Mouse (Mus musculus) lung, postnatal 0 days (tissue): Measurements from ENCODE around the gene Ifit2. TPM values are rescaled to one million over a fixed set of nuclear protein-coding genes. Genes with fewer than 3 reads are reported as not detected.

Experiments
- ATAC-seq: fragments of 200-750 bp; cut with Nextera tagmentation; 2 replicates; pipeline ENCODE4 v1.8.0; 2017; ENCODE audit warnings: moderate library complexity
- DNase-seq: peaks from one replicate; pipeline ENCODE4 v3.0.0-alpha.2; 2016; ENCODE audit warnings: low spot score
- H3K27ac ChIP-seq: fragments of 300-500 bp; sonication (generic); 2 replicates; pipeline ENCODE4 v1.5.1; 2014; ENCODE audit warnings: antibody characterized with exemption, mild to moderate bottlenecking, low read length, mixed read lengths
- H3K27me3 ChIP-seq: fragments of 300-500 bp; sonication (generic); replicated peaks from 2 replicates; pipeline ENCODE4 v1.6.1; 2014; ENCODE audit warnings: low read length, mixed read lengths; ENCODE audit not compliant: insufficient read depth
- H3K36me3 ChIP-seq: fragments of 300-500 bp; sonication (generic); 2 replicates; pipeline ENCODE4 v1.6.1; 2014; ENCODE audit warnings: low read length, mixed read lengths; ENCODE audit not compliant: insufficient read depth
- H3K4me1 ChIP-seq: fragments of 300-500 bp; sonication (generic); 2 replicates; pipeline ENCODE4 v1.6.1; 2014; ENCODE audit warnings: antibody characterized with exemption, low read depth, low read length, mixed read lengths; ENCODE audit not compliant: insufficient read depth
- H3K4me2 ChIP-seq: fragments of 300-500 bp; sonication (generic); replicated peaks from 2 replicates; pipeline ENCODE4 v1.6.1; 2014; ENCODE audit warnings: low read depth, mild to moderate bottlenecking, low read length, moderate library complexity, mixed read lengths
- H3K4me3 ChIP-seq: fragments of 300-500 bp; sonication (generic); 2 replicates; pipeline ENCODE4 v1.5.1; 2014; ENCODE audit warnings: low read depth, low read length
- H3K9ac ChIP-seq: fragments of 300-500 bp; sonication (generic); replicated peaks from 2 replicates; pipeline ENCODE4 v1.6.1; 2014; ENCODE audit warnings: low read depth, mild to moderate bottlenecking
- H3K9me3 ChIP-seq: fragments of 300-500 bp; sonication (generic); 2 replicates; pipeline ENCODE4 v1.6.1; 2016; ENCODE audit warnings: low read length, mixed read lengths
- CTCF ChIP-seq: IDR thresholded peaks from 2 replicates; pipeline ENCODE4 v1.5.1; 2016; ENCODE audit warnings: antibody characterized with exemption, mild to moderate bottlenecking
- EP300 ChIP-seq: IDR thresholded peaks from 2 replicates; pipeline ENCODE4 v1.6.1; 2016; ENCODE audit warnings: antibody characterized with exemption, mild to moderate bottlenecking, control low read depth
- WGBS: fragments of 180-500 bp; shearing (Covaris S2); extraction: QIAGEN DNeasy Blood & Tissue Kit; methylation state at CpG from one replicate; pipeline ENCODE4 v1.1.7; 2014; 5-methylcytosine and 5-hydroxymethylcytosine counted together
- polyA plus RNA-seq: library from polyadenylated mRNA; unstranded; fragments of >200 nt; fragmentation: Nextera tagmentation; extraction: Ambion mirVana; gene quantifications from 2 replicates; pipeline ENCODE4 v1.2.1, GENCODE M21; 2015

Ifit2 gene
- polyA plus RNA-seq, 1 experiment from 2014 or later = 9.1 TPM

DNA sequence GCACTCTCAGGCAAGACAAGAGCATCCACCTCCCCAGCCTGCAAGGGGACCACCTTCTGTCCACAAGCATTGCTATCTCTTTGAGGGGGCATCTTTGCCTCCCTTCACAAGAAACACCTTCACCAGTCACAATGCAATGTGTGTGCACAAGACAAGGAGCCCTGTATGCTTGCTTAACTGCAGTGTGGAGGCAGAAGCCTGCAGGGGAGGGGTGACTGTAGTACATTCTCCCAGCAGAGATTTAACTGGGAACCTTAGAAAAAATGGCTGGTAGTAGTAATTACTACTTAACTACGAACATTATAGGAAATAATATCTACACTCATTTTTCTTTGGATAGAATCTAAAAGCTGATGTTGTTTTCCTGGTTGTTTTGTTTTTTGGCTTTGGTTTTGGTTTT is 28.5 kb upstream of the Ifit2 start:
- 80% methylated on average over 1 of the region's 1 CpGs for WGBS
- Histone ChIP-seq H3K27me3 (no peaks in the 10 kb centered on the region), H3K9ac (no peak overlapping the region), H3K4me2 (no peak overlapping the region), H3K4me1 (no peaks in the 10 kb centered on the region), H3K9me3 (no peaks in the 10 kb centered on the region), H3K27ac (no peak overlapping the region), H3K36me3 (no peaks in the 10 kb centered on the region), H3K4me3 (no peak overlapping the region)
- TF ChIP-seq CTCF (no peak), EP300 (no peak)
- no peak for DNase-seq
- ATAC-seq = no peak

DNA sequence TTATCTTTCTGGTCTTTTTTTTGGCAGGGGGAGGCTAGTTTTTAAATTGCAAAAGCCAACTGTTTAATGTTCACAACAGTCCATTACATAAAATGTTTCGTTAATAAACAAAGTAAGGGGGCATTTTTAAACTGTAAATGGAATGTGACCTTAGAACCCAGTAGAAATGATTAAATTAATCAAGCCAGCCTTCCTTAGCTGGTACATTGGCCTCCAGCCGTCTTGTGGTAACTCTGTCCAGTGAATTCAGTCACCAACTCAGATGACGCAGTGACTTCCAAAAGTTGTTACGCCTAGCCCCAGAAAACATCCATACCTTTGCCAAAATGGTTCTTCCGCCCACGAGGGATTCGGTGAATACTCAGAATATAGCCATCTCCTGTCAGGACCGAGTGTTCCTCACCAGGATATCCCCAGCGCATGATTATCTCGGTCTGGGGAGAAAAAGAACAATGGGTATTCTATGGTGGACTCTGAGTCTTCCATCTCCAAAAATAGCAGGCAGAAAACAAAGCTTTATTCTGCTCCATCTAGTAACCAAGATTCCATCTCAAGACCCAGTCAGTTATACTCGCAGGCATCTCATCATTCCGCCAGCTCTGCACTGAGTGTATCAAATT is 27.3 kb upstream of the Ifit2 start:
- Histone ChIP-seq H3K27me3 (no peaks in the 10 kb centered on the region), H3K9me3 (no peaks in the 10 kb centered on the region), H3K4me2 (no peak overlapping the region), H3K4me1 (no peaks in the 10 kb centered on the region), H3K36me3 (no peaks in the 10 kb centered on the region), H3K9ac (no peak overlapping the region), H3K4me3 (no peak overlapping the region), H3K27ac (no peak overlapping the region)
- ATAC-seq (no peak), DNase-seq (no peak)
- WGBS = 58% methylated on average over 12 of the region's 12 CpGs
- TF ChIP-seq CTCF = no peak
- 0 out of 2 replicates have a peak, but pooled peaks have one; percentile 8 for TF ChIP-seq EP300

DNA sequence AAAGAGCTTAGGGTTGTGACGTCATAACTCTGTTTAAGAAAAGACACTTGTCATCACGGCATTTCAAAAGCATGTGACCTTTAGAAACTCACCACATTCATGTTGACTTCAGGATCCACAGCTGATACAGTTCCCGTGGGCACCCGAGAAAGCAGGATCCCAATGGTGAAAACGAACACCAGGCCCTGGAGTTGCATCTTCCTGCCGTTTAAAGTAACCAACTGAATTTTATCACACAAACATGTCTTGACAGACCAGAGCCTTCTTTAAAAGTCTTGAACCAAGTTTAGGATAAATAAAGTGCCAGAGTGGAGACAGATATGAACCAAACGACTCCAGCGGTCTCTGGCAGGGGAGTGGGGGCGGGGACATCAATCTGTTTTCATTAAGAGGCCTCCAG is 25.8 kb upstream of the Ifit2 start:
- H3K4me2 ChIP-seq = peak overlapping the region; percentile 18; the same call in 1 of the 2 replicates
- H3K27me3 ChIP-seq = no peaks in the 10 kb centered on the region
- H3K9me3 ChIP-seq = no peaks in the 10 kb centered on the region
- ATAC-seq = no peak
- no peak overlapping the region for H3K9ac ChIP-seq
- H3K27ac ChIP-seq = no peak overlapping the region
- H3K36me3 ChIP-seq = no peaks in the 10 kb centered on the region
- 44% methylated on average over 9 of the region's 9 CpGs for WGBS
- TF ChIP-seq CTCF (no peak), EP300 (no peak)
- H3K4me1 ChIP-seq = no peaks in the 10 kb centered on the region
- no peak overlapping the region for H3K4me3 ChIP-seq
- no peak for DNase-seq

DNA sequence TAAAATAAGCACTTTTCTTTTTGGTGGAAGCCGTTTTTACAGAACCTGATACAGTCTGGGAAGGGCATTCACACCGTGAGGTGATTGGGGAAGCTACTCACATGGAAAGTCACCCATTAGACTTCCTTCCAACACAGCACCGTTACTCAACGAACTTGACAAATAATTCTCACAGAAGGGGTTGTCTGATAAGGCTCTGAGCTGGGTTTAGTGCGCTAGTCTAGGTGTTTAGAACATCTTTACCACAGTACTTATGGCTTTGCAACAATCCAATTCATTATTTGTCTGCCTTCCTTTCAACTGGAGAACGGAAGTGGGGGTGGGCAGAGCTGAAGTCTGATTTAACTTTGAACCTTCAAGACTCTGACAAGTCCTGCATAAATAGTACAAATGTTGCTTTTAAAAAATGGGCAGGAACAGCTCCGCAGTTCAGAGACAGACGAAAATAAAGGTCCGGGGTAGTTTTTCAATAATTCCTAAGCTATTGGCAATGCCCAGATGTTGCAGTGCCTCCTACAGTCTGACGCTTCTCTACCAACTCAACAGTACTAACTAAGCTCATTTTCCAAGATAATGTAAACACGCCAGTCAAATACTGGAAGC is 24.1 kb upstream of the Ifit2 start:
- no peaks in the 10 kb centered on the region for H3K9me3 ChIP-seq
- peak overlapping the region; percentile 79 for H3K27ac ChIP-seq
- H3K27me3 ChIP-seq = no peaks in the 10 kb centered on the region
- 3% methylated on average over 11 of the region's 11 CpGs for WGBS
- 0 out of 2 replicates have a peak overlapping the region, but pooled peaks have one; percentile 61 for H3K9ac ChIP-seq
- H3K4me3 ChIP-seq = peak overlapping the region; percentile 65
- peak overlapping the region; percentile 81 for H3K4me2 ChIP-seq
- H3K36me3 ChIP-seq = no peaks in the 10 kb centered on the region
- H3K4me1 ChIP-seq = no peaks in the 10 kb centered on the region
- TF ChIP-seq EP300 (no peak), CTCF (peak; percentile 49)
- ATAC-seq (peak; percentile 22), DNase-seq (peak; percentile 37)

DNA sequence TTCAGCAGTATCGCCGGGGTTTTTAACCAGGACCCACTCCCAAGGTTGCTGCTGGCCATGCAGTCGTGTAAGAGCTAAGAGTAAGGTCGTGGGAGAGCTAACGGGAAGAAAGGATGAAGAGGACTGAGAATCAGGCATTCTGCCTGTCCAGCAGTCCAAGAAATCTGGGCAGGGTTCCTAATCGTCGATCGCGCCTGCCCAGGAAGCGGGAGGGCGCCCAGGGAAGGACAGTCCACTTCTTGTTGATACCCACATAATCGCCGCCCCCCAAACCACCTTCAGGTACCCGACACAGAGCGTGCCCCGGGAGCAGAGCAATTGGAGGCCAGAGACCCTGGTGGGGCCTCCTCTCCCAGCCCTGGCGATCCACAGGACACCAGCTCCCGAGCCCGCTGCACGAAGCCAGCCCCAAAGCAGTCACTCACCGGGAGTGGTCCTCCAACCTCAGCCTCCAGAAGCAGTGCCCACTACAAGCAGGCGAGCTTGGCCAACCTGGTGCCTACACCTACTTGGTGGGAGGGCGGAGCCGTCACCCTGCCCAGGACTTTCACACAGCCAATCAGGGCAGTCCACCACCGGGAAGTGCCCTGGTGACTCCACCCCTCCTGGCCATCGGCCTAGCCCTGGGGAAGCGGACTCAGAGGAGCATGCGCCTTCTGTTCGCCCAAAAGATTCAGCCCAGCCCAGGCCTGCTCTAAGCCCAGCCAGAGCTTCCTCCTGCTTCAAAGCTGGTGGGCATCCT is 23.4 kb upstream of the Ifit2 start, which contains the start of gene Lipa:
Gene Lipa (minus strand): TSS at position 534 of the 742 bp plus-strand sequence.
- under 1% methylated on average over 29 of the region's 29 CpGs for WGBS
- H3K9me3 ChIP-seq = no peaks in the 10 kb centered on the region
- DNase-seq (peak; percentile 98), ATAC-seq (peak; percentile 100)
- TF ChIP-seq CTCF (no peak), EP300 (no peak)
- H3K27ac ChIP-seq = peak within 1 kb of the TSS; percentile 79
- no peaks in the 10 kb centered on the region for H3K27me3 ChIP-seq
- peak within 1 kb of the TSS; percentile 61 for H3K9ac ChIP-seq
- H3K4me2 ChIP-seq = peak within 1 kb of the TSS; percentile 81
- H3K4me1 ChIP-seq = no peaks in the 10 kb centered on the region
- no peaks in the 10 kb centered on the region for H3K36me3 ChIP-seq
- peak within 1 kb of the TSS; percentile 65 for H3K4me3 ChIP-seq

DNA sequence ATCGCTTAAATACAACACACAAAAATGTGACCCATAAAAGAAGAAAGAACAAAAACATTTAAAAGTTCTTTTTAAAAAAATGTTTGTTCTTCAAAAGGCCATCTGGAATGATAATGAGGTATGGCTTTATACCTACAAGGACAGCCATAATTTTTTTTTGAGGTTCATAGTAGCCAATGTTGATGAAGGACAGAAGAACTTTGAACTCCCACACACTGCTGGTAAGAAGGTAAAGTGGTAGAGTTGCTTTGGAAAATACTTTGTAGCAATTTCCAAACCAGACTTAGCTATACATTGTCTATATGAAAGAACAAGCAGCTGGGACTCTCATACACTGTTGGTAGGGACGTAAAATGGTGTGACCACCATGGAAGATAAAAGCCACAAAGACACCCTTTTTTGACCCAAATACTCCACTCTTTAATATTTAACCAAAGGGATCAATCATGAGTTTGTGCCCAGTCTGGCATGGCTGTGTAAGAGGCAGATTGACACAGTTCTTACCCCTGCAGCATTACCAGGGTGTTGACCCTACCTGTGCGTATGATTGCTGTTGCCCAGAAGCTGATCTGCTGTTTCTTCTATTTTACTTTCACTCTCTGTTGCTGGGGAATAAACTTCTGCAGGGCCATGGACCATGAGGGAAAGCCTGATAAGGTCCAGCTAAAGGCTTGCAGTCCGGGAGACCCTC is 18.3 kb upstream of the Ifit2 start:
- DNase-seq (no peak), ATAC-seq (no peak)
- H3K27ac ChIP-seq = no peak overlapping the region
- no peaks in the 10 kb centered on the region for H3K4me1 ChIP-seq
- no peaks in the 10 kb centered on the region for H3K27me3 ChIP-seq
- no peak for TF ChIP-seq CTCF
- TF ChIP-seq EP300 = no peak
- no peaks in the 10 kb centered on the region for H3K36me3 ChIP-seq
- WGBS = 95% methylated on average over 4 of the region's 4 CpGs
- no peak overlapping the region for H3K4me2 ChIP-seq
- no peak overlapping the region for H3K4me3 ChIP-seq
- no peak overlapping the region for H3K9ac ChIP-seq
- H3K9me3 ChIP-seq = no peaks in the 10 kb centered on the region
